Mouse (Mus musculus) embryonic stem cell, embryonic (primary cell): ENCODE measurements at regions not wholly inside any gene's neighbourhood (a gene's known extent, or its start where the extent isn't known, plus 50 kb on each side); places are given as distances from the start of the nearest gene placed in this dataset.

Experiments used
- CTCF ChIA-PET, 4 experiments: fragments of 300-600 bp in 2 of 4; fragments of 350-600 bp in 2 of 4; sonication (Branson Sonifier 250); formaldehyde crosslinking; loops; one replicate each; lab custom pipeline; 2022; ENCODE audit warnings: inconsistent platforms in 2 of 4; lab: Charles Lee
- POLR2A ChIA-PET, 4 experiments: fragments of 300-600 bp in 2 of 4; fragments of 350-600 bp in 2 of 4; sonication (Branson Sonifier 250); formaldehyde crosslinking; loops; one replicate each; lab custom pipeline; 2022; ENCODE audit warnings: antibody characterized with exemption in 4 of 4, inconsistent platforms in 1 of 4; lab: Charles Lee

GRCm38 (mm10) chr16:5313261-5313660, 57.5 kb upstream of the Eef2kmt start:
- ChIA-PET POLR2A (interaction anchor here in 2 of 4 experiments (0.6 to 1.3 kb wide), 2 partner anchors 19 to 256 kb away, joined by 3 read pairs; no protein-coding TSS in a partner anchor), CTCF (interaction anchor here in 1 of 4 experiments (1.2 kb wide), 1 partner anchor 93 kb away, joined by 3 read pairs; no protein-coding TSS in a partner anchor)

- ChIA-PET POLR2A (interaction anchor here in 1 of 4 experiments (0.6 kb wide), 1 partner anchor 163 kb away, joined by 5 read pairs; no protein-coding TSS in a partner anchor), CTCF (interaction anchor here in 2 of 4 experiments (0.7 kb wide), 3 partner anchors 58 to 221 kb away, joined by 3 to 16 read pairs (median 4); no protein-coding TSS in a partner anchor)
These were observed 55.7 kb upstream of the Eef2kmt start for GRCm38 (mm10) chr16:5311456-5311855.

- ChIA-PET POLR2A (no interaction called here), CTCF (no interaction called here)
These were observed 55.0 kb upstream of the Eef2kmt start for GRCm38 (mm10) chr16:5310736-5311135.

GRCm38 (mm10) chr16:5307761-5308160, 52.0 kb upstream of the Eef2kmt start:
- POLR2A ChIA-PET: interaction anchor here in 2 of 4 experiments (0.8 to 1.6 kb wide), 3 partner anchors 52 to 104 kb away, joined by 3 to 4 read pairs (median 3); partner anchors contain the start of genes Eef2kmt (in 1 of the 2) and Nagpa (in 1 of the 2)
- CTCF ChIA-PET: interaction anchor here (0.7 to 3.1 kb wide), 11 partner anchors 8 to 402 kb away, joined by 3 to 28 read pairs (median 8); no protein-coding TSS in a partner anchor

- ChIA-PET POLR2A (interaction anchor here in 2 of 4 experiments (0.8 to 1.6 kb wide), 3 partner anchors 51 to 103 kb away, joined by 3 to 4 read pairs (median 3); partner anchors contain the start of genes Eef2kmt (in 1 of the 2) and Nagpa (in 1 of the 2)), CTCF (interaction anchor here (0.5 to 3.1 kb wide), 41 partner anchors 7 to 448 kb away, joined by 3 to 28 read pairs (median 4); no protein-coding TSS in a partner anchor)
These were observed 51.4 kb upstream of the Eef2kmt start for GRCm38 (mm10) chr16:5307249-5307605.

- POLR2A ChIA-PET: interaction anchor here in 2 of 4 experiments (1.2 to 1.6 kb wide), 2 partner anchors 51 to 103 kb away, joined by 3 to 4 read pairs; partner anchors contain the start of genes Eef2kmt (in 1 of the 2) and Nagpa (in 1 of the 2)
- CTCF ChIA-PET: interaction anchor here (0.5 to 3.1 kb wide), 40 partner anchors 8 to 449 kb away, joined by 3 to 28 read pairs (median 4); no protein-coding TSS in a partner anchor
These were observed 50.9 kb upstream of the Eef2kmt start for GRCm38 (mm10) chr16:5306588-5307248.
